Comparison of ENCODE assay signal across 8 mouse cellular contexts in genomic region chr7:109000315-109000954, GRCm38 (mm10). TPM values are rescaled to one million over a fixed set of nuclear protein-coding genes. Genes with fewer than 3 reads are reported as not detected.
DNase-seq lines count a peak whose midpoint lies in the region; ATAC-seq and TF ChIP-seq lines count a peak whose summit lies in the region.

No protein-coding gene starts in this region.

- no peaks in the 10 kb centered on the region for H3K4me1 ChIP-seq in embryonic facial prominence, embryonic 10.5 days
- H3K4me1 ChIP-seq in neural tube, embryonic 15.5 days: no peaks in the 10 kb centered on the region

- TF ChIP-seq CTCF in left cerebral cortex, adult 2 months (IDR thresholded peaks at IDR 0.05): peak; percentile 58

- no peak overlapping the region for H3K27ac ChIP-seq in embryonic facial prominence, embryonic 10.5 days (replicated peaks)
- peak overlapping the region; percentile 82 for H3K27ac ChIP-seq in left cerebral cortex, adult 2 months
- H3K27ac ChIP-seq in neural tube, embryonic 15.5 days (replicated peaks): no peak overlapping the region

- no peaks in the 10 kb centered on the region for H3K9me3 ChIP-seq in embryonic facial prominence, embryonic 10.5 days
- no peaks in the 10 kb centered on the region for H3K9me3 ChIP-seq in neural tube, embryonic 15.5 days (replicated peaks)

- WGBS in embryonic facial prominence, embryonic 10.5 days: 55% methylated on average over 4 of the region's 4 CpGs
- 53% methylated on average over 4 of the region's 4 CpGs for WGBS in neural tube, embryonic 15.5 days

- no peak overlapping the region for H3K4me2 ChIP-seq in neural tube, embryonic 15.5 days

- no peak overlapping the region for H3K4me3 ChIP-seq in embryonic facial prominence, embryonic 10.5 days
- no peak overlapping the region for H3K4me3 ChIP-seq in left cerebral cortex, adult 2 months
- no peak overlapping the region for H3K4me3 ChIP-seq in neural tube, embryonic 15.5 days (replicated peaks)

- DNase-seq in layer of hippocampus, adult 11-12 months (ENCODE audit: low spot score): peak; percentile 67
- no peak for DNase-seq in layer of hippocampus, postnatal 10 days (ENCODE audit: low spot score in 2 of 2)
- DNase-seq in ZHBTc4 (ENCODE audit: low read depth, low spot score): peak; percentile 62
- peak; percentile 46 for DNase-seq in embryonic facial prominence, embryonic 10.5 days (ENCODE audit: low spot score)
- peak in 1 of 2 experiments; percentile 42 for DNase-seq in left cerebral cortex, adult 2 months (ENCODE audit: extremely low spot score in 1 of 2, low spot score in 2 of 2)
- no peak for DNase-seq in T-cell, adult 2 months (ENCODE audit: low spot score)
- DNase-seq in urinary bladder, adult 18-20 months (ENCODE audit: low spot score in 2 of 2): no peak

- no peak overlapping the region for H3K9ac ChIP-seq in neural tube, embryonic 15.5 days (replicated peaks)

- no peaks in the 10 kb centered on the region for H3K27me3 ChIP-seq in embryonic facial prominence, embryonic 10.5 days (replicated peaks; ENCODE audit: low read depth, poor library complexity, severe bottlenecking)
- H3K27me3 ChIP-seq in neural tube, embryonic 15.5 days (replicated peaks): no peaks in the 10 kb centered on the region

- H3K36me3 ChIP-seq in embryonic facial prominence, embryonic 10.5 days (replicated peaks): no peaks in the 10 kb centered on the region
- H3K36me3 ChIP-seq in neural tube, embryonic 15.5 days: no peaks in the 10 kb centered on the region

- ATAC-seq in neural tube, embryonic 15.5 days (ENCODE audit: low FRiP score): peak; percentile 42; the same call in 1 of the 2 replicates

- intact Hi-C loops in left cerebral cortex, adult 2 months (cut with DNase I): no loop called here

RNA-seq across cellular contexts. Expression of gene Tub, which starts 50.3 kb away (rescaled TPM):
- total RNA-seq in layer of hippocampus, postnatal 10 days (2021): 100 to 1,000 TPM; 162 to 173 TPM
- 4.3 TPM in 2 replicates for polyA plus RNA-seq in embryonic facial prominence, embryonic 10.5 days (2016; fragmentation: Nextera tagmentation; extraction: Ambion mirVana)
- 100 to 1,000 TPM; 140 to 148 TPM for total RNA-seq in left cerebral cortex, adult 2 months (2021)
- polyA plus RNA-seq in neural tube, embryonic 15.5 days (2015; fragmentation: Nextera tagmentation; extraction: Ambion mirVana): 29.8 and 37.6 TPM in 2 replicates

Comparison
In these comparisons a context has a peak if more than half of its experiments do, and no peak if none do; other contexts are left out.
1. DNase-seq: peak in layer of hippocampus, adult 11-12 months (single experiment), ZHBTc4 (single experiment) and embryonic facial prominence, embryonic 10.5 days (single experiment); none in layer of hippocampus, postnatal 10 days (0 of 2), T-cell, adult 2 months (single experiment) and urinary bladder, adult 18-20 months (0 of 2).